Mouse (Mus musculus) liver, adult 2 months (tissue): Measurements from ENCODE around the gene Cyb5r3.

Source experiments
- CTCF ChIP-seq: fragments of 200-500 bp; IDR thresholded peaks from 2 replicates; pipeline ENCODE4 v1.5.1; 2011; ENCODE audit warnings: low read depth, low read length, control low read depth
- POLR2A ChIP-seq: fragments of 200-500 bp; IDR thresholded peaks from 2 replicates; pipeline ENCODE4 v1.6.1; 2011; ENCODE audit warnings: low read length, control low read depth; ENCODE audit not compliant: insufficient read depth; ENCODE audit errors: extremely low read depth

GRCm38 (mm10) chr15:83172492-83173429 is at the start of gene Cyb5r3:
- TF ChIP-seq CTCF (0 out of 2 replicates have a peak, but pooled peaks have one; percentile 13), POLR2A (no peak)
